Mouse (Mus musculus) adipocyte (in vitro differentiated cells): ENCODE measurements at regions not wholly inside any gene's neighbourhood (a gene's known extent, or its start where the extent isn't known, plus 50 kb on each side); places are given as distances from the start of the nearest gene placed in this dataset.

Experiments
- DNase-seq: peaks from one replicate; pipeline ENCODE4 v3.0.0-alpha.2; 2016; ENCODE audit warnings: low spot score

- no peak for DNase-seq
These were observed 175.7 kb downstream of the Fat4 start for GRCm38 (mm10) chr3:39062415-39062814.

- DNase-seq = no peak
These were observed 178.7 kb downstream of the Fat4 start for GRCm38 (mm10) chr3:39065457-39065856.

GRCm38 (mm10) chr3:39069011-39069410 lies 182.3 kb downstream of the Fat4 start:
- peak; percentile 39 for DNase-seq

- peak; percentile 13 for DNase-seq
These were observed 196.0 kb downstream of the Fat4 start for GRCm38 (mm10) chr3:39082678-39083270.

GRCm38 (mm10) chr3:39088948-39089347 lies 202.2 kb downstream of the Fat4 start:
- no peak for DNase-seq

- DNase-seq = no peak
These were observed 215.6 kb downstream of the Fat4 start for GRCm38 (mm10) chr3:39102324-39102723.

GRCm38 (mm10) chr3:39109756-39110392 lies 223.1 kb downstream of the Fat4 start:
- DNase-seq = no peak

GRCm38 (mm10) chr3:39114056-39114455 lies 227.3 kb downstream of the Fat4 start:
- no peak for DNase-seq

GRCm38 (mm10) chr3:39114826-39115225 lies 228.1 kb downstream of the Fat4 start:
- no peak for DNase-seq

- DNase-seq = no peak
These were observed 228.7 kb downstream of the Fat4 start for GRCm38 (mm10) chr3:39115441-39115840.

GRCm38 (mm10) chr3:39122250-39122649 lies 235.5 kb downstream of the Fat4 start:
- no peak for DNase-seq

GRCm38 (mm10) chr3:39130532-39130931 lies 243.8 kb downstream of the Fat4 start:
- no peak for DNase-seq

GRCm38 (mm10) chr3:39165006-39165667 lies 278.4 kb downstream of the Fat4 start:
- DNase-seq = no peak

GRCm38 (mm10) chr3:39182646-39183045 lies 295.9 kb downstream of the Fat4 start:
- peak; percentile 17 for DNase-seq

- no peak for DNase-seq
These were observed 308.4 kb downstream of the Fat4 start for GRCm38 (mm10) chr3:39195102-39195501.

GRCm38 (mm10) chr3:39202662-39203061 lies 315.9 kb downstream of the Fat4 start:
- DNase-seq = no peak

GRCm38 (mm10) chr3:39208651-39209050 lies 321.9 kb downstream of the Fat4 start:
- DNase-seq = no peak

GRCm38 (mm10) chr3:39209382-39210165 lies 322.8 kb downstream of the Fat4 start:
- no peak for DNase-seq

GRCm38 (mm10) chr3:39211670-39212069 lies 324.9 kb downstream of the Fat4 start:
- no peak for DNase-seq

GRCm38 (mm10) chr3:39220011-39220706 lies 333.4 kb downstream of the Fat4 start:
- peak; percentile 7 for DNase-seq

- DNase-seq = no peak
These were observed 333.9 kb downstream of the Fat4 start for GRCm38 (mm10) chr3:39220707-39221034.

- DNase-seq = no peak
These were observed 335.3 kb downstream of the Fat4 start for GRCm38 (mm10) chr3:39222059-39222458.
